Mouse (Mus musculus) neural tube, postnatal 0 days (tissue): ENCODE results near the gene Rhox2a. TPM values are rescaled to one million over a fixed set of nuclear protein-coding genes. Genes with fewer than 3 reads are reported as not detected.

Source experiments
- polyA plus RNA-seq: library from polyadenylated mRNA; unstranded; fragments of >200 nt; fragmentation: Nextera tagmentation; extraction: Ambion mirVana; gene quantifications from 2 replicates; pipeline ENCODE4 v1.2.1, GENCODE M21; 2015

Rhox2a gene
- polyA plus RNA-seq, result not detected in 2 replicates

DNA sequence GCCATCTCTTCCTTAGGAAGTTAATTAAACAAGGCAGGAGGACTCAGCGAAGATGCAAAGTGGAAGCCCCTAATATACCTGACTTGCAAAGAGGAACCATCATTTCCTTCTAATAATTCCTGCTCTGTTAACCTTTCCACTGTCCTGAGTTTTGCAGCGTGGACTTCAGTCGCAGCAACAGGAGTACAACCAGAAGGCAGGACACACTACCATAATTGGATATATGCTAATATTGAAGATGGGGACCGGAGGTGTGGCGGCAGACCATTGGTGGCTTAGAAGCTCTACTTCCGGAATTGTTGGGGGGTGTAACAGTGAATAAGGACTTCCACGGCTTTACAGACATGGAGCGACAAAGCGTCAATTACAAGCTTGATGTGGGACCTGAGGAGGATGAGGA is at the start of gene Rhox2a:
TSS of gene Rhox2a (plus strand) at position 301 of the 400 bp plus-strand sequence.

DNA sequence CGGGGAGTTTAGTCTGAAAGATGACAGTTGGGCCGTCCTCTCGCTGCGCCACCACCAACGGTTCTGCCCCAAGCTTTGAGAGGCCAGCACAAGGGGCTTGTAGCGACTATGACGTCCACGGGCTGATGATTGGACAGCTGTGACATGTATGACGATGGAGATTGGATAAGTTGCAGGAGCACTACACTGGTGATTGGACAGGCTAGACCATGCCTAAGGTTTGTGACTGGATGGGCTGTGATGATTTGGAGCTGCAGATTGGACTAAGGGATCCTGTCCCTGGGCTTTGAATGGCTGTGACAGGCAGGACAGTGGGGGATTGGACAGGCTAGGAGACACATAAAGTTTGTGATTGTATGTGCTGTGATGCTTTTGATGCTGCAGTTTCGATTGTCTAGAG is 33.8 kb upstream of the Rhox2a start, which contains the start of gene Gm9:
TSS of gene Gm9 (minus strand) at position 101 of the 400 bp plus-strand sequence.

DNA sequence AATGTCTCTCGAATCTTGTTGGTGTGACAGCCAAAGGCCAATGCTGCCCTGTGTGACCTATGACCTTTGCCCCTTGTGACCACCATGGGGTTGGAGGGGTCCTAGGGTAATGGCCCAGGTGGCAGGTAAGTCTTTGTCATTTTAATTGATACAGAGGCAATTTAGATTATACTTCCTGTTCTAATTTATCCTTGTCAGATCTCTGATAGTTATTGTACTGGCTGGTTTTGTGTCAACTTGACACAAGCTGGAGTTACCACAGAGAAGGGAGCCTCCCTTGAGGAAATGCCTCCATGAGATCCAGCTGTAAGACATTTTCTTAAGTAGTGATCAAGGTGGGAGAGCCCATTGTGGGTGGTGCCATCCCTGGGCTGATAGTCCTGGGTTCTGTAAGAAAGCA is 22.6 kb upstream of the Rhox2a start, which contains the start of gene Rhox1:
TSS of gene Rhox1 (minus strand) at position 101 of the 400 bp plus-strand sequence.

DNA sequence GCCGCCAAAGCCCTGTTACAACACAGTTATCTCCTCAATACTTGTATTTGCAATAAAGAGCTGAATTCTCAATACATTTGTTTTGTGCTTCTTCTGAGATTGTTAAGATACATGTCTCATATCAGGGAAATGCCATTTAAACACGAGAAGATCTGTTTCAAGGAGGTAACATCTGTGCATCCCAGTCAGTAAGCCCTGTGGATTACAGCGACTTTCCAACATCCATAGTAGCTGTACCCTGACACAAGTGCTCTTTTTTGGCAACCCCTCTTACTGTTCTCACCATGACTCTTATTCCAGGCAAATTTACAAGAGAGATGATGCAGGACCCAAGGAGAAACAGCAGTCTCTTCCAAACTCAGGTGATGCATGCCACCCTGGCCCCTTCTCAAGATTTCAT is 4.8 kb downstream of the Rhox2a start, which contains the start of gene Rhox3a:
TSS of gene Rhox3a (plus strand) at position 301 of the 400 bp plus-strand sequence.

DNA sequence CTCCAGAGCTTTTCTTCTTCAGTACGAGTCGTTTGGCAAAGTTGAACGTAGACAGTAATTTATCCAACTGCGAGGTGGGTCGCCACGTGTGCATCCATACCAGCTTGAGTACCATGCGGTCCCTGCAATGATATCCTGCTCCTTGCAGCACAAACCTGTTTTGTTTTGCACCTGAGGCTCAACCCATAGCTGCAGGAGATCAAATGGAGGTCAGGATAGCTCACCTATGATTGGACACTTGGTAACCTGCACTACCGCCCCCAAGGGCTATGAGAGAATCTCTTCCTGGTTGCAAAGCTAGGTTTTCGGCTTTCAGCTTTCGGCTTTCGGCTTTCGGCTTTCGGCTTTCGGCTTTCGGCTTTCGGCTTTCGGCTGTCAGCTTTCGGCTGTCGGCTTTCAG is 20.3 kb downstream of the Rhox2a start, which contains the start of gene Rhox4a:
TSS of gene Rhox4a (plus strand) at position 301 of the 400 bp plus-strand sequence.

Other genes starting within 250 kb of the Rhox2a start
- 0.15 and 0.19 TPM in 2 replicates for gene Sowahd, start 196.1 kb upstream of the Rhox2a start, polyA plus RNA-seq
- 301 and 383 TPM in 2 replicates for gene Rpl39, start 159.6 kb upstream of the Rhox2a start, polyA plus RNA-seq
- 21.3 and 22.5 TPM in 2 replicates for gene Upf3b, start 134.7 kb upstream of the Rhox2a start, polyA plus RNA-seq
- 20.4 and 20.7 TPM in 2 replicates for gene Nkap, start 118.2 kb upstream of the Rhox2a start, polyA plus RNA-seq
- gene Akap14, start 76.1 kb upstream of the Rhox2a start, polyA plus RNA-seq, result 0.49 and 0.53 TPM in 2 replicates
- gene Ndufa1, start 53.8 kb upstream of the Rhox2a start, polyA plus RNA-seq, result 1,019 and 1,020 TPM in 2 replicates
- gene Rnf113a1, start 53.7 kb upstream of the Rhox2a start, polyA plus RNA-seq, result 29.6 and 30.3 TPM in 2 replicates
- not detected in 2 replicates for gene Gm9, start 33.9 kb upstream of the Rhox2a start, polyA plus RNA-seq
- not detected in 2 replicates for gene Rhox1, start 22.7 kb upstream of the Rhox2a start, polyA plus RNA-seq
- gene Rhox3a, start 4.9 kb downstream of the Rhox2a start, polyA plus RNA-seq, result not detected in 2 replicates
- gene Rhox4a, start 20.4 kb downstream of the Rhox2a start, polyA plus RNA-seq, result not detected in 2 replicates
- not detected in 2 replicates for gene Rhox3a2, start 135.1 kb downstream of the Rhox2a start, polyA plus RNA-seq
- not detected in 2 replicates for gene Rhox4a2, start 145.9 kb downstream of the Rhox2a start, polyA plus RNA-seq
- gene Rhox2b, start 167.1 kb downstream of the Rhox2a start, polyA plus RNA-seq, result not detected in 2 replicates
- gene Rhox4b, start 187.5 kb downstream of the Rhox2a start, polyA plus RNA-seq, result not detected in 2 replicates
- gene Rhox2c, start 208.7 kb downstream of the Rhox2a start, polyA plus RNA-seq, result not detected in 2 replicates
- gene Rhox3c, start 213.6 kb downstream of the Rhox2a start, polyA plus RNA-seq, result not detected in 2 replicates
- gene Rhox4c, start 235.4 kb downstream of the Rhox2a start, polyA plus RNA-seq, result not detected in 2 replicates
- not detected in 2 replicates for gene Rhox2d, start 248.5 kb downstream of the Rhox2a start, polyA plus RNA-seq